In the genomic region with DNA sequence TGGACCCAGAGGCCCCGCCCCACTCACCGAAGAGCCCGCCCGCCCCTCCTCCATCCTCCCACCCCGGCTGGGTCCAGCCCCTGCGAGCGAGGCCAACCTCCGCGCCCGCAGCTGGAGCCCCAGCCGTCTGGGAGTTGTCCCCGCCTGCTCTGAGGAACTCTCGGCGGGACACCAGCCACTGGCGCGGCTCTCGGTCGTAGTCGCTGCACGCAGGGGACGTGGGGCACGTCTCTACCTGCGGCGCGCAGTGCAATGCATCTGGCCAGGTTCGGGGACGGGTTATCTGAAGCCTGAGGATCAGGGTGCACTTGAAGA, we compare ENCODE assay signal across 8 mouse cellular contexts. TPM values are rescaled to one million over a fixed set of nuclear protein-coding genes. Genes with fewer than 3 reads are reported as not detected.
DNase-seq lines count a peak whose midpoint lies in the region; TF ChIP-seq lines count a peak whose summit lies in the region.

No protein-coding gene starts in this region.

- TF ChIP-seq CTCF in thymus, adult 2 months (IDR thresholded peaks at IDR 0.05; ENCODE audit: borderline replicate concordance, control insufficient read depth, extremely low read depth, insufficient read depth, low read length, poor library complexity): no peak
- no peak for TF ChIP-seq CTCF in testis, adult 2 months (IDR thresholded peaks at IDR 0.05; ENCODE audit: control insufficient read depth, insufficient read depth, insufficient replicate concordance, low read depth, low read length)

- intact Hi-C loops in heart, postnatal 10 days (cut with DNase I): loop anchor here (2.0 to 5.0 kb wide), 4 partner anchors 81 to 315 kb away; no protein-coding TSS in a partner anchor

- WGBS in thymus, adult 2 months: 2% methylated on average over 25 of the region's 27 CpGs
- WGBS in forebrain, embryonic 10.5 days: under 1% methylated on average over 27 of the region's 27 CpGs

- no peak for DNase-seq in thymus, adult 2 months
- DNase-seq in thymus, adult 18-20 months: no peak
- DNase-seq in forebrain, embryonic 10.5 days (ENCODE audit: extremely low spot score, low spot score): peak; percentile 81
- peak; percentile 88 for DNase-seq in heart, postnatal 10 days
- DNase-seq in kidney, postnatal 4 days: peak; percentile 95 to 96
- peak; percentile 87 for DNase-seq in mesoderm, embryonic 11.5 days (ENCODE audit: low read depth, low spot score)
- no peak for DNase-seq in adipocyte (ENCODE audit: low spot score)

- TF ChIP-seq POLR2A in thymus, adult 2 months (IDR thresholded peaks at IDR 0.05; ENCODE audit: control insufficient read depth, extremely low read depth, insufficient read depth, low read length, poor library complexity): no peak
- TF ChIP-seq POLR2A in testis, adult 2 months (IDR thresholded peaks at IDR 0.05; ENCODE audit: control insufficient read depth, low read depth, low read length): no peak

- H3K36me3 ChIP-seq in thymus, adult 2 months (ENCODE audit: control insufficient read depth, insufficient read depth, low read length): no peaks in the 10 kb centered on the region
- H3K36me3 ChIP-seq in forebrain, embryonic 10.5 days (replicated peaks): peaks cover 12% of the 10 kb centered on the region; the same call in 1 of the 2 replicates
- H3K36me3 ChIP-seq in testis, adult 2 months (ENCODE audit: control insufficient read depth, insufficient read depth, low read length): no peaks in the 10 kb centered on the region

- no peaks in the 10 kb centered on the region for H3K4me1 ChIP-seq in thymus, adult 2 months (replicated peaks; ENCODE audit: control insufficient read depth, insufficient read depth, low read length)
- H3K4me1 ChIP-seq in forebrain, embryonic 10.5 days: peaks cover 57% of the 10 kb centered on the region
- peaks cover 27% of the 10 kb centered on the region for H3K4me1 ChIP-seq in testis, adult 2 months (ENCODE audit: control insufficient read depth, insufficient read depth, low read length)

- H3K9me3 ChIP-seq in forebrain, embryonic 10.5 days: no peaks in the 10 kb centered on the region

- H3K27ac ChIP-seq in thymus, adult 2 months (ENCODE audit: control insufficient read depth, insufficient read depth, low read length): no peak overlapping the region
- peak overlapping the region; percentile 76 for H3K27ac ChIP-seq in forebrain, embryonic 10.5 days
- H3K27ac ChIP-seq in testis, adult 2 months (ENCODE audit: control insufficient read depth, insufficient read depth, low read depth, low read length): peak overlapping the region; percentile 19; the same call in 1 of the 2 replicates

- peaks cover 4% of the 10 kb centered on the region for H3K27me3 ChIP-seq in thymus, adult 2 months (ENCODE audit: control insufficient read depth, insufficient read depth, low read length)
- H3K27me3 ChIP-seq in forebrain, embryonic 10.5 days (ENCODE audit: poor library complexity, severe bottlenecking): peaks cover 99% of the 10 kb centered on the region
- H3K27me3 ChIP-seq in testis, adult 2 months (ENCODE audit: control insufficient read depth, insufficient read depth, low read length): peaks cover 6% of the 10 kb centered on the region

- peak overlapping the region; percentile 2 for H3K4me3 ChIP-seq in thymus, adult 2 months (ENCODE audit: control insufficient read depth, insufficient read depth, low read length)
- peak overlapping the region; percentile 56 for H3K4me3 ChIP-seq in forebrain, embryonic 10.5 days
- H3K4me3 ChIP-seq in testis, adult 2 months (ENCODE audit: control insufficient read depth, low read depth, low read length): peak overlapping the region; percentile 50

RNA-seq across cellular contexts. Expression of a gene that starts 3.2 kb away (rescaled TPM):
- 5.0 and 12.2 TPM in 2 replicates for polyA plus RNA-seq in thymus, adult 2 months (2012; rRNA removed)
- polyA plus RNA-seq in forebrain, embryonic 10.5 days (2016; fragmentation: Nextera tagmentation; extraction: Ambion mirVana): 22.7 and 25.5 TPM in 2 replicates
- total RNA-seq in heart, postnatal 10 days (2021): 10 to 100 TPM; 14.4 to 20.5 TPM
- polyA plus RNA-seq in testis, adult 2 months (2012; rRNA removed): 5.0 and 5.7 TPM in 2 replicates

RNA-seq across cellular contexts. Expression of a gene that starts 8.1 kb away (rescaled TPM):
- polyA plus RNA-seq in thymus, adult 2 months (2012; rRNA removed): not detected in 2 replicates
- 0.20 TPM in 1 of 2 replicates, not detected in the other for polyA plus RNA-seq in forebrain, embryonic 10.5 days (2016; fragmentation: Nextera tagmentation; extraction: Ambion mirVana)
- not detected for total RNA-seq in heart, postnatal 10 days (2021)
- not detected in 2 replicates for polyA plus RNA-seq in testis, adult 2 months (2012; rRNA removed)

Comparison
In these comparisons a context has a peak if more than half of its experiments do, and no peak if none do; other contexts are left out.
1. DNase-seq: peak in forebrain, embryonic 10.5 days (single experiment), heart, postnatal 10 days (2 of 2), kidney, postnatal 4 days (2 of 2) and mesoderm, embryonic 11.5 days (single experiment); none in thymus, adult 2 months (single experiment), thymus, adult 18-20 months (0 of 2) and adipocyte (single experiment).
2. H3K4me3 ChIP-seq: peak in every context shown above with its lines; median percentile 56 in forebrain, embryonic 10.5 days; 50 in testis, adult 2 months; 2 in thymus, adult 2 months.